Mouse (Mus musculus): ENCODE results near the gene Bdh1.

Bdh1 gene

DNA sequence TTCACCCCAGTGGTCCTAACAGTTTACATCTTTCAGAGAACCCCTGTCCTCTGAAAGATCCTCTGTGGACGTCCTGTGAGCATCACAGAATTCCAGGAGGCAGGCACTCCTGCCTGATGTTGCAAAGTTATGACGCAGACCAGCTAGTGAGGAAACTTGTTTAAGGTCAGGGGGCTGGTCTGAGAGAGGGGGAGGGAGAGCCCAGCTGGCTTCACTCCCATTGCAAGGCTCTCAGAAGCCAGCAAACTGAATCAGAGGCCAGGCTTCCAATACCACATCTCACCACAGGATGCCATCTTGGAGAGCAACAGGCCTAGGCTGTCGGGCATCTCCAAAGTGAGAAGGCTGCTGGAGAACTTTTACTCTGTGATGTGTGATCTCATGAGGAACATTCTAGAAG is 78.5 kb downstream of the Bdh1 start:
- no peak for DNase-seq (ENCODE audit: extremely low read depth, low read depth)

GRCm38 (mm10) chr16:31500969-31501750 is 79.1 kb downstream of the Bdh1 start:
- DNase-seq (ENCODE audit: extremely low read depth, low read depth) = no peak

DNA sequence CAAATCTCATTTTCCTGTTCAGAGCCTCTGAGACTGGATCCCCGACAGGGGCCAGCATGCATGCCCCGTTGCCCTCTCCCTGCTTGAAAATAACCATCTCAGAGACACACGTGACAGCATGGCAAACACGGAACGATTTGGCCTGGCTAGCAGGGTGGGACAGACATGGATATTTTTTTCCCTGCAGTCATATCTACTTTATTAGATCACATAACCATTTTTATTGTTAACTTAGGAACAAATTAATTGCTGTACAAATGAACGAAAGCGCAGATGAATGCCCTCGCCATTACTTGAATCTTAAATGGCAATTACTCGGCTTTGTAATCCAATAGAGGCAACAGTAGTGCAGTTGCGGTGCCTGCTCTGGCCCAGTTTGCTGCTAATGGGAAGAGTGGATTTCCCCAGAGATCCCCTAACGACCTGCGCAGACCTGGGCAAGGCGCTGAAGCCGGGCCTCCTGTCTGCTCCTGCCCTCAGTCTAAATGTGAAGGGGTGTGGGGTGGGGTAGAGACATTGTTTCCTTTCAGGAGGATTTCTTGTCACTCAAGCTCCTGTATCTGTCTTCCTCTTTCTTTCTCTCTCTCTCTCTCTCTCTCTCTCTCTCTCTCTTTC is 79.8 kb downstream of the Bdh1 start:
- no peak for DNase-seq (ENCODE audit: extremely low read depth, low read depth)

DNA sequence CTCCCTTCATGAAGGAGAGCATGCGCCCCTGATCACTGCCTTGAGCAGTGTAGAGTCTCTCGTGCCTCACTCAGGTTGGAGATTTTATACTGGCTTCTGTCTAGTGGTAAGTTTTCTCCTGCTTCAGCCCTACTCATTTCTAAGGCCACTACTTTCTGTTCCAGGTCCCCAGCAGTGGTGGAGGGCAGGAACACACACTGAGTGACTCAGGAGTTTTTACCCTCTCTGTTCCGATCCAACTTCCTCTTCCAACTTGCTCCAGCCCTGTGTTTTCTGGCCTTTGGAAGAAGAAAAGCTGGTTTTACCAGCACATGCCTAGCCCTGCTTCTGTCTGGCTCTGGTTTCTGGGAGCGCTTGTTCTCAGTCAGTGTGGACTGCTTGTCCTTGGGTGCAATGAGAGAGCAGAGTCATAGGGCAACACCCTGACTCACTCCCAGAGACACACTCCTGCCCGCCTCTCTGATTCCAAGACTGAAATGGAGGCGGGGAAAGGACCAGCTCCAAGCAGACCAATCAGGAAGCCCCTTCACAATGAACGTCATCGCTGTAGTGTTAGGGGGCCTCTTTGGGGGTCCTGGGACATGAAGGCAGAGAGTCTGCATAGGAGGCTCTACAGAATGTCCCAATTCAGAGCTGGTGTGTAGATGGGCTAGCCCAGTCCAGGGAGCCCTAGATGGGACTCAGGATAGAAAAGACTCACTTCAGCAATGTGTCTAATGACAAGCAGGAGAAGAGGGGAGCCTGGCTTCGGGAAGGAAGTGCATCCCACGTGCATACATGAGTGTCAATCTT is 84.8 kb downstream of the Bdh1 start:
- peak; percentile 76 for DNase-seq (ENCODE audit: extremely low read depth, low read depth)

DNA sequence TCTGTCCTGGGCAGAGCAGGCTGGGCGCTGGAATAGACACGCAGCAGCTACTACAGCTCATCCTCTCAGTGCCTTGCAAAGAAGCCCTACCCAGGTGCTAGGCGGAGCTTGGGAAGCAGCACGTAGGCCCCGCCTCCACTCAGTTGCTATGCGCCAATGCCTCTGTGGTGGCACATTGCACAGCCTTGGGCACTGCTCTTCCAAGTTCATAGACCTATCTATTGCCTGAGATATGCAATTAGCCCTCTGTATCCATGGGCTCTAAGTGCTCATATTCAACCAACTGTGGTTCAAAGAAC is 85.3 kb downstream of the Bdh1 start:
- peak; percentile 84 for DNase-seq (ENCODE audit: extremely low read depth, low read depth)

GRCm38 (mm10) chr16:31507794-31508526 is 85.9 kb downstream of the Bdh1 start:
- peak; percentile 85 for DNase-seq (ENCODE audit: extremely low read depth, low read depth)
